Mouse (Mus musculus) cerebellum, adult 18-20 months (tissue): Measurements from ENCODE around the gene Nufip1.
A peak's percentile ranks its signal among the peaks of the same experiment; 100 is the strongest.
"Not testable (repeated sequence)": the region's sequence is repeated elsewhere in the genome, so short reads cannot be mapped to it uniquely, and the experiment has no call there.

Experiments
- DNase-seq, 2 experiments: peaks; one replicate each; pipeline ENCODE4 v3.0.0; 2021

The Nufip1 gene

DNA sequence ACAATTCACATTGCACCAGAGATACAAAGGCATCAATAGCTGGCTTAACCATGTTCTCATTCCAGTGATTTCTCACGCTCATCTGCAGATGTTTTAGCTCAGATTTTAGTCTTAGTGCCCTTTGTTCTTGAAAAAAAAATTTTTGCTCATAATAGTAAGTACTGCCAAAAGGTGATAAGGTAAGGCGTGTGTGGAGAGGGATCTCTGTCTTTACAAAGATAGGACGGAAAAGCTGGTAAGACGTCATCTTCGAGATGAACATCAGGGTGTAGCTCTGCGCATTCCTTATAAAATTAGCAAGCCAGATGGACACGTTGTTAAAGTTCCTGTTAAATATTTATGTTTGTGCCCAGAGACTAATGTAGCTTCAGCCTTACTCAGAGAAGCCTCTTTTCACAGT is 35.2 kb downstream of the Nufip1 start:
- no peak for DNase-seq

GRCm38 (mm10) chr14:76147061-76147460 is 36.4 kb downstream of the Nufip1 start:
- DNase-seq, result no peak

GRCm38 (mm10) chr14:76148294-76148693 is 37.6 kb downstream of the Nufip1 start:
- DNase-seq, result no peak

GRCm38 (mm10) chr14:76149531-76150179 is 39.0 kb downstream of the Nufip1 start:
- peak; percentile 47 to 61 for DNase-seq

- no peak for DNase-seq
Observed at GRCm38 (mm10) chr14:76150499-76150898, 39.8 kb downstream of the Nufip1 start.

GRCm38 (mm10) chr14:76151011-76151410 is 40.3 kb downstream of the Nufip1 start:
- DNase-seq, result peak in 1 of 2 experiments; percentile 19

DNA sequence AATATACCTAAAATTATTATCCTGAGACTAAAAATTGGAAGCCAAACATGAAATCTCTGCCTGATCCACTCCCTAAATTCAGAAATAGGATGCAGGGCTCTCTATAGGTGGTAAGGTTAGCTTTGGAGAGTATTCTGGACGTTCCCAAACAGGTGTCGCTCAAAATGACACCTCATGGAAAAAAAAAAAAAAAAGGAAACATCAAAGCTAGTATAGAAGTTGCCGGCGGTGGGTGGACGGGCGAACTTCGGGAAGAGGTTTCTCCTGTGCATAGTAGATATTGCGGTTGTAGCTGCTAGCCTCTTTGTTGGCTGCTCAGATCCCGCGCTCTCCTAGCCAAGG is 41.1 kb downstream of the Nufip1 start:
- DNase-seq, result no peak

- DNase-seq, result peak; percentile 94 to 97
Observed at GRCm38 (mm10) chr14:76152162-76153002, 41.7 kb downstream of the Nufip1 start.

DNA sequence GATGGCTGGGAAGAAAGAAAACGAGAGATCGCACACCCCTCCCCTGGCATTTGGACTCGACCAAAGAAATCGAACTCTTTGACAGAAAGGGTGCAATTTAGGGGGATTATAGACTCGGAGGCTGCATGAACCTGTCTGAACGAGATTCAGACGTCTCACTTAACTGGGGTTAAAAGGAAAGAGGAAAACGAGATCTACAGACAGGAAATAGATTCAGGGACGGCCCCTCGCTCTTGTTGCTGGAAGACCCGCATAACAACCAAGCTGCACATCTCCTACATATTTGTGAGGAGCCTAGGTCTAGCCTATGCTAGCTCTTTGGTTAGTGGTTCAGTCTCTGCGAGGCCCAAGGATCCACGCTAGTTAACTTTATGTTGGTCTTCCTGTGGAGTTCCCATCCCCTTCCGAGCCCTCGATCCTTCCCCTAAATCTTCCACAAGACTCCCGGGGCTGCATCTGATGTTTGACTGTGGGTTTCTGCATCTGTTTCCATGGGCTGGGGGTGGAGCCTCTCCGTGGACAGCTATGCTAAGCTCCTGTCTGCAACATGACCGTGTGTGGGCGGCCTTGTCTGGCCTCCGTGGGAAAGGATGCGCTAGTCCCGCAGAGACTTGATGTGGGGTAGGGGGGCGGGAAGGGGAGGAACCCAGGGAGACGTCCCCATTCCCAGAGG is 42.4 kb downstream of the Nufip1 start:
- peak; percentile 20 to 33 for DNase-seq

DNA sequence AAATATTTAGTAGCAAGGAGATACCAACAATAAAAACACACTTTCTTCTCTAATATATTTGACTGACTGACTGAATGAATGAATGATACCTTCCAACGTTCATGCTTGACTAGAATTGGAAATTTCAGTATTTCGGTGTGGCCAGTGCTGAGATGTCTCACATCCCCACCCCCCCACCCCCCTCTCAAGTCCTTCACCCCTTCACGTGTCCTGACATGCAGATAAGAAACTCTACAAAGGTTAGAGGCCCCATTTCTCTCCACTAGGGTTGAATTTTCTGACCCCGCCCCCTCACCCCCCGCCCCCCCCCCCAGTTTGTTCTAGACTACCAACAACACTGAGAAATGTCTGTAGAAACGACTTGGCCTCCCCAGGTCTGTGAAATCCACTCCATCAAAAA is 43.1 kb downstream of the Nufip1 start:
- DNase-seq, result no peak

DNA sequence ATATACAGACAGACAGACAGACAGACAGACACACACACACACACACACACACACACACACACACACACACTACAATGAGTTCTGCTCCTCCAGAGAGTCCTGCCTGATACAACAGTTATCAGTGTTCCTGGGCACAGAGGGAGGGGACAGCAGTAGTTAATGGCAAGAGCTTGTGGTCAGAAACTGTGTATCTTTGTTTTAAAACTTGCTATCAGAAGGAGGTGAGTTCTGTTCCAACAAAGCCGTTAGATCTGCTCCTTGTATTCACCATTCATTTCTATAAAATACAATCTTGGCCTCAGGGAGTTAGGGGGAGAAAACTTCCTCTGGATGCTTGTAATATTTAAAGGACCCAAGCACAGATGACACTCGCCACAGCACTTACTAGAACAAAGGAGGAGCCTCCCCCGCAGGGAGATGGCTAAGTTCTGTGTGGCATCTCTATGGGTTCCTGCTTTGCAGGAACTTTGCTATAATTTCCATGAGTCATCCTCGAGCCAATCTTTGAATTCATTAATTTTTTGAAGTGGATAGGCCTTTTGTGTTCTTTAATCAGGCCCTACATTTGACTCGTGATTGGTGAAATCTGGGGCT is 47.6 kb downstream of the Nufip1 start:
- DNase-seq, result no peak

DNA sequence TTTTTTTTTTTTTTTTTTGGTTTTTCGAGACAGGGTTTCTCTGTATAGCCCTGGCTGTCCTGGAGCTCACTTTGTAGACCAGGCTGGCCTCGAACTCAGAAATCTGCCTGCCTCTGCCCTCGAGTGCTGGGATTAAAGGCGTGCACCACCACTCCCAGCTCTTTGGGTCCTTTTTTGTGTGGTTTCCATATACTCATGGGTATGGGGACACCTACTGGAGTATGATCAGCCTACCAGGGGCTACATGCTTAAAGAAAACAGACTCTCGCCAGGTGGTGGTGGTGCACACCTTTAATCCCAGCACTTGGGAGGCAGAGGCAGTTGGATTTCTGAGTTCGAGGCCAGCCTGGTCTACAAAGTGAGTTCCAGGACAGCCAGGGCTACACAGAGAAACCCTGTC is 49.9 kb downstream of the Nufip1 start:
- not testable (repeated sequence) for DNase-seq

DNA sequence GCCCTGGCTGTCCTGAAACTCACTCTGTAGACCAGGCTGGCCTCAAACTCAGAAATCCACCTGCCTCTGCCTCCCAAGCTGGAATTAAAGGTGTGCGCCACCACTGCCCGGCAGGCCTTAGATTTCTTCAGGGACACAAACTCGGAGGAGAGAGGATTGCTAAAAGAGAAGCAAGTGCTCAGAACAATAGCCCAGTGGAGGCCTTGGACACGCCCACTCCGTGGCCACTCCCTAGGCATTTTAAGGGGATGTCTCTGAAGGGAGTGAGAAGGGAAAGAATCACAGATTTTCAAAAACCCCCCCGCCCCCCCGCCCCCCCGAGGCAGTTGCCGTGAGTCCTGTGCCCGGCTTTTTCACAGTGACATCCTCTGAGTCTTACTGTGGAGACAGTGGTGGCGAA is 53.5 kb downstream of the Nufip1 start:
- DNase-seq, result no peak

DNA sequence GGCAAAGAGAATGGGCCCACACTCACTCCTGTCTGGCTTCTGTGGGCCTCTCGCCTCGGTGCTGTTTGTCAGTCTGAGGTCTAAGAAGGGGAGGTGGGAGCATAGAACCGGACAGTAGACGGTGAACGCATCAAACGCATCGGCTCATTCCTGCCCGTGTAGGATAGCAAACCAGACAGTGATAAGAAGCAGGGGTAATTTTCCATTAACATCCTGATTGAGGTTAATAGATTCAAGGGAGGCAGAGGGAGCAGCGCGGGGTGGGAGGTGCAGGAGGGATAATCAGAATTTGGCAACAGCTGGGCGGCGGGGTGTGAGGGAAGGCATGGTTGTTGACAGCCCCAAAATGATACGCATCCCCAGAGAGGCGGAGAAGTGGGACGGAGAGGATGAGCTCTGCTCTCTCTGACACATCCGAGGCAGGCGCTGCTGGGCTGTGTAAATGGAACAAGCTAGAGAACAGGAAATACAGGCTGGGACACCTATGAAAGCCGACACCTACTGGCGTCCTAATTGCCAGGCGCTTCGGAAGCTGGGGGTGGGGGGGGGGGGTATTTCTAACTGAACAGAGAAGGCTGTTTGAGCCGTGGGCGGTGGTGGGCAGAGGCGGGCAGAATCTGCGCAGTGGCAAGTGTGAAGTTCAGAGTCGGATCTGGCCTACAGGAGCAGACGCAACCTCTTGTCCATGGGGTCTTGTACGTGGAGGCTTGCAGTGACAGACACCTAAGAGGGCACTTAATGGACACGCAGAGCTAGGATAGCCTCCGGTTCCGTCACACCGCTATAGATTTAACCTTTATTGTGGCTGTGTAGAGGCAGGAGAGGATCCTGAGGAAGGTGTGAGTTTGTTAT is 54.4 kb downstream of the Nufip1 start:
- no peak for DNase-seq

DNA sequence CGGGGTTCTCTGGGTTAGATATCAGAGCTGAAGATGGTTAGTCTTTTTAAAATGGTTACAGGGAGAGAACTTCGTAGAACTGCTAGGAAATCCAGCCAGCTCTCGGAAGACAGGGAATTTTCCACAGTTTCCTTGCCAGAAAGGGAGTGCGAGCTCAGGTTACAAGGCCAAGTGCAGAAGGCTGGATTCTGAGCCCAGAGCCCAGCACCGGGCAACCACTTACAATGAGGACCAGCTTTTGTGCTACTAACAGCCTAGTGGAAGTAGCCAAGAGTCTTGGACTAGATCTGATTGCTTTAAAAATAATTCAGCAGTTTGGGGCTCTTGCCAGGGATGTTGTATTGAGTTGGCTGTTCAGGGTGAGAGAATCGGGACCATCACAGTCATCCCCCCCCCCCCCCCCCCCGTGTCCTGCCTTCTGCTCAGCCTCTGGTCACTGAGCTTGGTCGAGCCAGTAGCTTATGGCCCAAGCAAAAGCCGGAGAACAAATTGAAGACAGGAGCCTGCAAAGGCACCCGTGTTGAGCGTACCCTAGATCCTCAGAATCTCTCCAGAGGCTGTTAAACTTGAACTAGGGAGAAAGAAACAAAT is 59.3 kb downstream of the Nufip1 start:
- peak in 1 of 2 experiments; percentile 7 for DNase-seq

DNA sequence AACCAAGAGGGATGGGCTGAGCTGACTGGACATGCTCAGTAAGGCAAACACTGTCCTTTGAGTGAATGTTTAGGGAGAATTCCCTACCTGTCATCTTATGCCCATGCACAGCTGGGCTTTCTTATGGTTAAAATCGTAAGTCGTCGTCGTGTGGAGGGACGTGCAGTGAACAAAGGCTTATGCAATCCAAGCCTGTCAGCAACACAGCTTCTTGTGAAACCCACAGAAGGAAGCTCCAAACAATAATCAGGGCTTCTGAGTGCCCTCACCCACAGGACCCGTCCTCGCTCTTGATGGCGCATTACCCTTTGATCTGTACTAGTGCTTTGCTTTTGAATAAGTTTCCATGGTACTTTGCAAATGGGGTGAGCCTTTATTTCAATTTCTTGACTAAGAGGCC is 60.6 kb downstream of the Nufip1 start:
- no peak for DNase-seq

GRCm38 (mm10) chr14:76174328-76174727 is 63.6 kb downstream of the Nufip1 start:
- no peak for DNase-seq

DNA sequence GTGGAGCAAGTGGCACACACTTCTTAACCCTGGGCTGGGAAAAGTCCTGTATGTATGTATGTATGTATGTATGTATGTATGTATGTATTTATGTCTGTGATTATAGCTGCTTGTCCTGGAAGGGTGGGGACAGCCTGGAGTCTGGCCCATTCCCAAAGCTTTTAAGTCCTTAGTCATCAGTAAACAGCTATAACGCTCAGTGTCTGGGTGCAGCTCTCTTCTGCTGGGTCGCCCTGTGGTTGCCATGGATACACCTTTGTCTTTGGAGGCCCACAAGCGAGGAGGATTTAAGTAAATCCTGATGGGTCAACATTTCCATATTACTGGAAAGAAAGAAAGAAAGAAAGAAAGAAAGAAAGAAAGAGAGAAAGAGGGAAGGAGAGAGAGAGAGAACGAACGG is 65.1 kb downstream of the Nufip1 start:
- DNase-seq, result no peak

DNA sequence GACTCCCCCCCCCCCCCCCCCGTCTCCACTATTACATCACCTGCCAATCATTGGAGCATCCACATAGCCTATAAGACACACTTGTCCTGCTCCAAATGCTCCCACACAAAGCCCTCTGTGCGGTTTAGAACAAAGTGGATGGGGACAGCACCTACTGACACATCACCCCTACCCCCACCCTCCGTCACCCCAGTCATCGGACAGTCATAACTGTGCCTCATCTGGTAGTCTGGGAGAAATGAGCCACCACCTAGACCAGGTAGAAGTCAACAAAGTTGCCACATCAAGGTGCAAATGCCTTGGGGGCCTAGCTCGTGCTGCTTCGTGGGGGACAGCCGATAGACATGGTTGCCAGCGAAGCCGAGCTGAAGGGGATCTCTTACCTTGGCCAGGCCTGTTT is 66.5 kb downstream of the Nufip1 start:
- DNase-seq, result no peak

DNA sequence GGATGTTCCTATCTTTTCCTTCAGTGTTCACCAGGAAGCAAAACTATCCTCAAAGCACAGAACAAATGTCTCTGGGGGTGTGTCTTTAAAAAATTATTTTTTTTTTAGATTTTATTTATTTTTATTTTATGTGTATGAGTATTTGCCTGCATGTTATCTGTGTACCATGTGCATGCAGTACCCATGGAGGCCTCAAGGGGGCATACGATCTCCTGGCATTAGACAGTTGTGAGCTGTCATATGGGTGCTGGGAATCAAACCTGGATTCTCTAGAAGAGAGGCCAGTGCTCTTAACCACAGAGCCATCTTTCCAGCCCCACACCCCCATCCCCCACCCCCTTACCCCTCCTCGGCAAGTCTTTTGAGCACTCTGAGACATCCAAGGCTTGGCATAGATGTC is 67.8 kb downstream of the Nufip1 start:
- DNase-seq, result no peak

GRCm38 (mm10) chr14:76179343-76179742 is 68.7 kb downstream of the Nufip1 start:
- no peak for DNase-seq

- DNase-seq, result no peak
Observed at GRCm38 (mm10) chr14:76185358-76185757, 74.7 kb downstream of the Nufip1 start.
